Mouse (Mus musculus): ENCODE measurements around the gene 9130213A22Rik. TPM values are rescaled to one million over a fixed set of nuclear protein-coding genes. Genes with fewer than 3 reads are reported as not detected.

The 9130213A22Rik gene
- polyA plus RNA-seq, 1 experiment = not detected

GRCm38 (mm10) chr11:69125919-69126705 lies 3.7 kb upstream of the 9130213A22Rik start:
- Histone ChIP-seq H3K4me1 (ENCODE audit: control insufficient read depth) (peaks cover 47% of the 10 kb centered on the region), H3K27me3 (ENCODE audit: control insufficient read depth) (peaks cover 42% of the 10 kb centered on the region), H3K36me3 (ENCODE audit: control insufficient read depth) (no peaks in the 10 kb centered on the region), H3K9me3 (ENCODE audit: control insufficient read depth, low read length) (no peaks in the 10 kb centered on the region; the same call in 1 of the 2 replicates), H3K4me3 (replicated peaks) (peak overlapping the region; percentile 82)
- no peak for TF ChIP-seq GATA1 (IDR thresholded peaks at IDR 0.05; ENCODE audit: low read length)
- no peak for TF ChIP-seq TAL1 (IDR thresholded peaks at IDR 0.05; ENCODE audit: low read length)

GRCm38 (mm10) chr11:69125852-69125918 lies 3.3 kb upstream of the 9130213A22Rik start, which contains the start of gene Aloxe3:
TSS of gene Aloxe3 (plus strand) at chr11:69125896.
- Histone ChIP-seq H3K36me3 (ENCODE audit: control insufficient read depth) (no peaks in the 10 kb centered on the region), H3K9me3 (ENCODE audit: control insufficient read depth, low read length) (no peaks in the 10 kb centered on the region; the same call in 1 of the 2 replicates), H3K27me3 (ENCODE audit: control insufficient read depth) (peaks cover 46% of the 10 kb centered on the region), H3K4me3 (replicated peaks) (peak within 1 kb of the TSS; percentile 82), H3K4me1 (ENCODE audit: control insufficient read depth) (peaks cover 51% of the 10 kb centered on the region)
- TF ChIP-seq GATA1 (IDR thresholded peaks at IDR 0.05; ENCODE audit: low read length) (no peak), TAL1 (IDR thresholded peaks at IDR 0.05; ENCODE audit: low read length) (no peak)

GRCm38 (mm10) chr11:69125041-69125851 lies 2.9 kb upstream of the 9130213A22Rik start:
- no peaks in the 10 kb centered on the region; the same call in 1 of the 2 replicates for H3K9me3 ChIP-seq (ENCODE audit: control insufficient read depth, low read length)
- H3K4me1 ChIP-seq (ENCODE audit: control insufficient read depth) = peaks cover 55% of the 10 kb centered on the region
- peaks cover 50% of the 10 kb centered on the region for H3K27me3 ChIP-seq (ENCODE audit: control insufficient read depth)
- peak overlapping the region; percentile 82 for H3K4me3 ChIP-seq (replicated peaks)
- TF ChIP-seq GATA1 (IDR thresholded peaks at IDR 0.05; ENCODE audit: low read length) (no peak), TAL1 (IDR thresholded peaks at IDR 0.05; ENCODE audit: low read length) (no peak)
- H3K36me3 ChIP-seq (ENCODE audit: control insufficient read depth) = no peaks in the 10 kb centered on the region

DNA sequence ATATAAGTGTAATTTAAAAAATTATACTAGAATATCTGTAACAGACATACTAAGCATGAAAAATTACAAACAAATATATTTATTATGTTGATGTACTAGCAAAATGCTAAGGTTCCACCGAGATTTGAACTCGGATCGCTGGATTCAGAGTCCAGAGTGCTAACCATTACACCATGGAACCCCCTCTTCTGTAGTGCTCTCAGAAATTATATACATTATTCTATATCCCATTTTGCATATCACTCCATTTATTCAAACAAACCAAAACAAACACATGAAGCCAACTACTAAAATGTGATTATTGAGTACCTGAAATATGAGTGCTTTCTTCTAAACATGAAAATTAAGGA lies 2.1 kb upstream of the 9130213A22Rik start:
- Histone ChIP-seq H3K9me3 (ENCODE audit: control insufficient read depth, low read length) (no peaks in the 10 kb centered on the region; the same call in 1 of the 2 replicates), H3K4me3 (replicated peaks) (peak overlapping the region; percentile 82), H3K27me3 (ENCODE audit: control insufficient read depth) (peaks cover 54% of the 10 kb centered on the region), H3K4me1 (ENCODE audit: control insufficient read depth) (peaks cover 61% of the 10 kb centered on the region), H3K36me3 (ENCODE audit: control insufficient read depth) (no peaks in the 10 kb centered on the region)
- TF ChIP-seq TAL1 (IDR thresholded peaks at IDR 0.05; ENCODE audit: low read length) (no peak), GATA1 (IDR thresholded peaks at IDR 0.05; ENCODE audit: low read length) (no peak)

GRCm38 (mm10) chr11:69123693-69124497 lies 1.5 kb upstream of the 9130213A22Rik start:
- no peaks in the 10 kb centered on the region for H3K36me3 ChIP-seq (ENCODE audit: control insufficient read depth)
- H3K4me1 ChIP-seq (ENCODE audit: control insufficient read depth) = peaks cover 67% of the 10 kb centered on the region
- TF ChIP-seq GATA1 (IDR thresholded peaks at IDR 0.05; ENCODE audit: low read length) (no peak), TAL1 (IDR thresholded peaks at IDR 0.05; ENCODE audit: low read length) (no peak)
- H3K27me3 ChIP-seq (ENCODE audit: control insufficient read depth) = peaks cover 59% of the 10 kb centered on the region
- peak overlapping the region; percentile 82 for H3K4me3 ChIP-seq (replicated peaks)
- H3K9me3 ChIP-seq (ENCODE audit: control insufficient read depth, low read length) = no peaks in the 10 kb centered on the region; the same call in 1 of the 2 replicates

DNA sequence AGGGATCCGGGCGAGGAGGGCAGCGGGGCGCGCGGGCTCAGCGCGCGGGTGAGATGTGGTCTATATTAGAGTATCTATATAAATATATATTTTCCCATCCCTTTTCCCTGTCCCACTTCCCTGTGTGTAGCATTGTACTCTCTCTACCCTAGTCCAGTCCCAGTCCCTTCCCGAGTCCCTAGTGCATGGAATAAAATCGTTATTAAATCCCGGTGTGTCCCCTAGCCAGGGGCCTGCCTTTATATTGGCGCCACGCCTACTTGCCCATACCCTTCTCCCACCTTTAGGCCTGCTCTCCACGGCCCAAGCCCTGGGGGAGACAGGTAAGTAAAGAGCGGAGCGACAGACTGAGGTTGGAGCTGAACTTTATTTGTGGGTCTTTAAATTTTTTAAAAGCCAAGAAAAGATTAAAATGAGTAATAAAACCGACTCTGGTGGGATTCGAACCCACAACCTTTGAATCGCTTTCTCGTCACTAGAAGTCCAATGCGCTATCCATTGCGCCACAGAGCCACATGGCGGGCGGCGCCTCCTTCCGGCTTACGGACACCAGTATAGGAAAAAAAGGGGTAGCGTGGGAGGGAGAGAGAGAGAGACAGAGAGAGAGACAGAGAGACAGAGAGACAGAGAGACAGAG lies 785 bp upstream of the 9130213A22Rik start:
- Histone ChIP-seq H3K36me3 (ENCODE audit: control insufficient read depth) (no peaks in the 10 kb centered on the region), H3K4me3 (replicated peaks) (peak overlapping the region; percentile 82), H3K9me3 (ENCODE audit: control insufficient read depth, low read length) (no peaks in the 10 kb centered on the region; the same call in 1 of the 2 replicates), H3K27me3 (ENCODE audit: control insufficient read depth) (peaks cover 60% of the 10 kb centered on the region), H3K4me1 (ENCODE audit: control insufficient read depth) (peaks cover 73% of the 10 kb centered on the region)
- no peak for TF ChIP-seq TAL1 (IDR thresholded peaks at IDR 0.05; ENCODE audit: low read length)
- no peak for TF ChIP-seq GATA1 (IDR thresholded peaks at IDR 0.05; ENCODE audit: low read length)

- no peaks in the 10 kb centered on the region for H3K36me3 ChIP-seq (ENCODE audit: control insufficient read depth)
- no peaks in the 10 kb centered on the region; the same call in 1 of the 2 replicates for H3K9me3 ChIP-seq (ENCODE audit: control insufficient read depth, low read length)
- peaks cover 64% of the 10 kb centered on the region for H3K27me3 ChIP-seq (ENCODE audit: control insufficient read depth)
- TF ChIP-seq GATA1 (IDR thresholded peaks at IDR 0.05; ENCODE audit: low read length) = no peak
- no peak for TF ChIP-seq TAL1 (IDR thresholded peaks at IDR 0.05; ENCODE audit: low read length)
- H3K4me1 ChIP-seq (ENCODE audit: control insufficient read depth) = peaks cover 83% of the 10 kb centered on the region
- H3K4me3 ChIP-seq (replicated peaks) = peak overlapping the region; percentile 82
Measured at GRCm38 (mm10) chr11:69121741-69122335, 551 bp downstream of the 9130213A22Rik start.

GRCm38 (mm10) chr11:69121001-69121740 lies 1.2 kb downstream of the 9130213A22Rik start:
- TF ChIP-seq GATA1 (IDR thresholded peaks at IDR 0.05; ENCODE audit: low read length) (no peak), TAL1 (IDR thresholded peaks at IDR 0.05; ENCODE audit: low read length) (no peak)
- Histone ChIP-seq H3K27me3 (ENCODE audit: control insufficient read depth) (peaks cover 66% of the 10 kb centered on the region), H3K36me3 (ENCODE audit: control insufficient read depth) (no peaks in the 10 kb centered on the region), H3K4me3 (replicated peaks) (peak overlapping the region; percentile 82), H3K9me3 (ENCODE audit: control insufficient read depth, low read length) (no peaks in the 10 kb centered on the region; the same call in 1 of the 2 replicates), H3K4me1 (ENCODE audit: control insufficient read depth) (peaks cover 79% of the 10 kb centered on the region)
